Mouse (Mus musculus): Measurements from ENCODE around the gene Snrpa. TPM values are rescaled to one million over a fixed set of nuclear protein-coding genes. Genes with fewer than 3 reads are reported as not detected.
A peak's percentile ranks its signal among the peaks of the same experiment; 100 is the strongest.

Gene Snrpa
- polyA plus RNA-seq, 1 experiment: 210 TPM

GRCm38 (mm10) chr7:27153205-27153764 lies 42.8 kb downstream of the Snrpa start, which contains the start of gene Cyp2t4:
Gene Cyp2t4, plus strand, starts transcription at chr7:27153714.
- H3K79me2 ChIP-seq (ENCODE audit: control insufficient read depth, insufficient read depth): no peaks in the 10 kb centered on the region
- TF ChIP-seq FOSL1 (IDR thresholded peaks at IDR 0.05; ENCODE audit: insufficient read depth, low read length, poor library complexity, severe bottlenecking) (no peak), MYOD1 (IDR thresholded peaks at IDR 0.05; ENCODE audit: control insufficient read depth, insufficient read length, low read depth) (no peak), CEBPB (IDR thresholded peaks at IDR 0.05; ENCODE audit: low read depth) (no peak), MAX (IDR thresholded peaks at IDR 0.05) (no peak), USF1 (IDR thresholded peaks at IDR 0.05; ENCODE audit: low read depth) (no peak), CTCF (IDR thresholded peaks at IDR 0.05; ENCODE audit: control insufficient read depth, insufficient read depth, insufficient read length) (no peak), MYOG (IDR thresholded peaks at IDR 0.05; ENCODE audit: control insufficient read depth, extremely low read depth, insufficient read length) (no peak)
- peaks cover 4% of the 10 kb centered on the region for H3K36me3 ChIP-seq (ENCODE audit: control insufficient read depth, insufficient read depth)
- no peaks in the 10 kb centered on the region for H3K79me3 ChIP-seq (ENCODE audit: low read depth)
- no peak within 1 kb of the TSS for H3K4me3 ChIP-seq (ENCODE audit: insufficient read depth, poor library complexity, severe bottlenecking)
- no peaks in the 10 kb centered on the region for H3K27me3 ChIP-seq (ENCODE audit: control insufficient read depth, insufficient read depth, insufficient read length)
- no peak within 1 kb of the TSS for H3ac ChIP-seq (ENCODE audit: control insufficient read depth, insufficient read length, low read depth)

Small RNA genes within 50 kb of the gene (microRNA-seq; reads per million reads assigned to microRNA genes)
- gene Mir1191 (ENCODE audit: borderline microRNAs expressed) (10.0 reads per million, percentile 59 among the genes with 10 or more reads in this experiment), gene Mir3101 (ENCODE audit: borderline microRNAs expressed) (0.20 reads per million)

Other genes with a start within 250 kb of the Snrpa start
- gene Cyp2a12, start 167.2 kb downstream of the Snrpa start, polyA plus RNA-seq (2012; fragmentation: generic; extraction: Trizol): not detected
- not detected for gene Cyp2f2, start 76.4 kb downstream of the Snrpa start, polyA plus RNA-seq (2012; fragmentation: generic; extraction: Trizol)
- not detected for gene Cyp2t4, start 42.6 kb downstream of the Snrpa start, polyA plus RNA-seq (2012; fragmentation: generic; extraction: Trizol)
- 68.8 TPM for gene Egln2, start 29.5 kb downstream of the Snrpa start, polyA plus RNA-seq (2012; fragmentation: generic; extraction: Trizol)
- 46.6 TPM for gene Rab4b, start 17.4 kb downstream of the Snrpa start, polyA plus RNA-seq (2012; fragmentation: generic; extraction: Trizol)
- gene Gm21983, start 15.2 kb downstream of the Snrpa start, polyA plus RNA-seq (2012; fragmentation: generic; extraction: Trizol): 0.06 TPM
- gene Mia, start 15.1 kb downstream of the Snrpa start, polyA plus RNA-seq (2012; fragmentation: generic; extraction: Trizol): 0.26 TPM
- gene BC024978, start 490 bp downstream of the Snrpa start, polyA plus RNA-seq (2012; fragmentation: generic; extraction: Trizol): 3.2 TPM
- 5.7 TPM for gene Itpkc, start 32.4 kb upstream of the Snrpa start, polyA plus RNA-seq (2012; fragmentation: generic; extraction: Trizol)
- gene Coq8b, start 36.8 kb upstream of the Snrpa start, polyA plus RNA-seq (2012; fragmentation: generic; extraction: Trizol): 9.3 TPM
- gene Numbl, start 62.2 kb upstream of the Snrpa start, polyA plus RNA-seq (2012; fragmentation: generic; extraction: Trizol): 11.7 TPM
- 22.9 TPM for gene Ltbp4, start 141.4 kb upstream of the Snrpa start, polyA plus RNA-seq (2012; fragmentation: generic; extraction: Trizol)
- 27.6 TPM for gene Shkbp1, start 159.7 kb upstream of the Snrpa start, polyA plus RNA-seq (2012; fragmentation: generic; extraction: Trizol)
- gene Gm20479, start 161.1 kb upstream of the Snrpa start, polyA plus RNA-seq (2012; fragmentation: generic; extraction: Trizol): not detected